Mouse (Mus musculus) left cerebral cortex, postnatal 4 days (tissue): ENCODE results near the gene Morc1. TPM values are rescaled to one million over a fixed set of nuclear protein-coding genes. Genes with fewer than 3 reads are reported as not detected.

Experiments
- DNase-seq: peaks from one replicate; pipeline ENCODE4 v3.0.0-alpha.2; 2022
- intact Hi-C: fragments of 180-260 bp; cut with DNase I; formaldehyde crosslinking; loops from one replicate; pipeline ENCODE4 v1.15.1; 2025
- total RNA-seq, 2 experiments: library from RNA; stranded (reverse); gene quantifications; 2 replicates each; pipeline ENCODE4 v1.2.3; 2021

The Morc1 gene
- under 1 TPM; 0.50 to 0.54 TPM for total RNA-seq

GRCm38 (mm10) chr16:48431027-48431426 lies at the start of gene Morc1:
Morc1 (plus strand) TSS chr16:48431237.
- peak; percentile 4 for DNase-seq
- intact Hi-C loops: no loop called here

GRCm38 (mm10) chr16:48383582-48384257 lies 47.3 kb upstream of the Morc1 start:
- no peak for DNase-seq
- intact Hi-C loops: no loop called here

DNA sequence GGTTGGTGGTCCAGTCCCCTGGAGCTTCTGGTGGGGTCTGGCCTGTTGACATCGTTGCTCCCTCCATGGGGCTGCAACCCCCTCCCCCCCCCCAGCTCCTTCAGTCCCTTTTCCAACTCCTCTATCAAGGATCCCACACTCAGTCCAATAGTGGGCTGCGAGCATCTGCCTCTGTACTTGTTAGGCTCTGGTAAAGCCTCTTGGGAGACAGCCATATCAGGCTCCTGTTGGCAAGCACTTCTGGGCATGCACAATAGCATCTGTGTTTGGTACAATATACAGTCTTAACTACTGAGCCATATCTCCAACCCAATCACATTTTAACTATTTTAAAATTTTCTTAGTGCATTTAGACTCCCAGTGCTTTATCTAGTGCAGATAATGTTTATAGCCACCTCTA lies 44.1 kb upstream of the Morc1 start:
- intact Hi-C loops: no loop called here
- no peak for DNase-seq

- no peak for DNase-seq
- intact Hi-C loops: no loop called here
Measured at GRCm38 (mm10) chr16:48395278-48395677, 35.8 kb upstream of the Morc1 start.

- no peak for DNase-seq
- intact Hi-C loops: no loop called here
Measured at GRCm38 (mm10) chr16:48402963-48403362, 28.1 kb upstream of the Morc1 start.

DNA sequence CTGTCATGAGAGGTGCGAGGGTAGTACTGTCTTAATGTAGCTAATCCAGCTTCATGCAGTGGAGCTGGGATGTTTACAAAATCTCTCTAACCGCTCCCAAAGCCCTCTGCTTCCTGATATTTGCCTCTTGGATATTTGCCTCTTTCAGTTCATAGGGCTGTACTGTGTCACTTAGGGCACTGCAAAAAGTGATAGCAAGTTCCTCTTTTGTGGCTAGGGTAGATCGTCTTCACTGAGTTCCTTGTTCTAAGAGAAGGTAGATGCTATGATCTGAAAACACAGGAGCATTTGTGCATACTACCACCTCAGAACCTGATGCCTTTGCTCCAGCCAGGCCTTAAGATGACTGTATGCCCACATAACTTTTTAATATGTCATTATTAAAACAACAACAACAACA lies 27.6 kb upstream of the Morc1 start:
- DNase-seq: no peak
- intact Hi-C loops: no loop called here

GRCm38 (mm10) chr16:48404009-48404408 lies 27.0 kb upstream of the Morc1 start:
- DNase-seq: no peak
- intact Hi-C loops: no loop called here

DNA sequence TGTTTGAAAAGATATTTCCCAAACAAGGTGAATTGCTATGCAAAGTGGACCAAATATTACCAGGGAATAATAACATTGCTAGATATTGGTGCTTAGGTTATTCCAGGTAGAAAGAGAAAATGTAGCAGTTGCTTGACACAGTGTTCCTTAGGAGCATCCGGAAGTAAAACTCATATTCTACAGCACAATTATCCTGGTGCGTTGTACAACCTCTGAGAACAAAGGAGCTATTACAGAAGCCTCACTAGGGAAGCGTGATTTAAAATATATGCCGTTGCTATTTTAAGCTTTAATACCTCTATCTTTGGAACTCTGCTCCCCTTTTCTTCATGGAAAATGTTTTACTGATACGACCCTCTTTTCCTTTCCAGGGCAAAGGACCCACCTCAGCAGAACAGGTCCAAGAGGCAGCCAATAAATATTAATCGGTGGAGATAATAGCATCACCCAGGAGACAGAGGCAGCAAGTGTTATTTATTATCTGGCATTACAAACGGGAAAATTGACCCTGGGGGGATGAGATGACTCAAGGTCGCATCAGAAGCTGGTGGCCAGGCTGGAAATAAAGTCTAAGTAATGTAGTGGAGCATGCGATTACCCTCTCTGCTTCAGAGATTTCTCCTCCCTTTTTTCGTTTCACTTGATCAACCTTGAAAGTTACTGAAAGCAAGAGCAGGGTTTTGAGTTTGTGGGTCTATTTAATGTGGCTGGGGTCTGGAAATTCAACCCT lies 25.2 kb upstream of the Morc1 start:
- DNase-seq: no peak

DNA sequence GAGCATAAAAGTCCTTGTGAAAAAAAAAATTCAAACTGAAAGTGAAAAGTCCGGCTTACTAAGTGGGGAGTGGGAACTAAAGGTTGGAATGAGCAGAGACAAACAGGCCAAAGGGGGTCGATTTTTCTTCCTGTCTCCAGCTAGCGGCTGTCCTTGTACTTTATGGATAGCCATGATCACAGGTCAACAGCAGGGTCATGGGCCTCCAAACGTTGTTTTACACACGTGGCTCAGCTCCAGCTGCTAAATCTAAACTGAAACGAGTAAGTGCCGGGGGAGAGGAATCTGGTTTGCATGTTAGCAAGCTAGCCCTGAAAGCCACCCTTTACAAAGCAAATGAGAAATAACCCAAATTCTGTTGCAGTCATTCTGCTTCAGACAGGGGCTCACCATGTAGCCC lies 21.5 kb upstream of the Morc1 start:
- intact Hi-C loops: no loop called here
- DNase-seq: no peak

More for the DNA sequence above, 25.2 kb upstream of the Morc1 start:
- intact Hi-C loops: no loop called here

GRCm38 (mm10) chr16:48410125-48410524 lies 20.9 kb upstream of the Morc1 start:
- DNase-seq: no peak
- intact Hi-C loops: no loop called here

- DNase-seq: no peak
- intact Hi-C loops: no loop called here
Measured at GRCm38 (mm10) chr16:48412246-48412645, 18.8 kb upstream of the Morc1 start, which contains the start of gene Gm5485. Gm5485 (minus strand) TSS chr16:48412416.

DNA sequence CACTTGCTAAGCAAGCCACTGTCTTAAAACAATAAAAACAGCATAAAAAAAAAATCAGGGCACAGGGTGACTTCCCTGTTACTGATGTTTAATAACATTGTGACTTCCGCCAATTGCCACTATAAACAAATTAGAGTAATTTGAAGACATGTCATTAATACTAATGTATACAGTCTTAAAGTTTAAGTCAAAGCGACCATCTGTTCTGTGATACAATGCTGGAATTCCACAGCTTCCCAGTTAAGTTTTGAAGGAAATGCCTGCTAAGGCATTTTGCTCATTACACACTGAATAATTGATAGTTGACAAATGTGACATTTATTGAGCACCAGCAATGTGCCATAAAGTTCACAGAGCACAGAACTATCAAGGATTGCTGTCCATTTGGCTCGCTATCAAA lies 12.5 kb upstream of the Morc1 start:
- no peak for DNase-seq
- intact Hi-C loops: no loop called here

- intact Hi-C loops: no loop called here
- no peak for DNase-seq
Measured at GRCm38 (mm10) chr16:48419035-48419434, 12.0 kb upstream of the Morc1 start.

DNA sequence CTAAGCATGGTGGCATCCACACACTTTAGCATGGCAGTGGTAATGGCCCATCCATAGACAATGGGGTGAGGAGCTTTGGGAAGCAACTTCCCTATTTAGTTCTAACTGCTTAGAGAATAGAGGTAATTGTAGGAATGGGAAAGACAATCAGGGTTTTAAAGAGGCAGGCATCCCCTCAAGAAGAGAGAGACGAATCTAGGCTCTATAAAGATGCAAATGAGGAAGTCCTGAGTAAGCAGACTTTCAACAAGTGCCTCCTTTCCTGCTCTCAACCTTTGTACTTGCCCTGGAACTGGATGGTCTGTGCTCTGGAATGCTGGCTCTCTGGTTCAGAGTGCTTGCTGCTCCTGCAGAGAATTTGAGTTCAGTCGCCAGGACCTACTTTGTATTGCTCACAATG lies 8.5 kb upstream of the Morc1 start:
- intact Hi-C loops: no loop called here
- no peak for DNase-seq

DNA sequence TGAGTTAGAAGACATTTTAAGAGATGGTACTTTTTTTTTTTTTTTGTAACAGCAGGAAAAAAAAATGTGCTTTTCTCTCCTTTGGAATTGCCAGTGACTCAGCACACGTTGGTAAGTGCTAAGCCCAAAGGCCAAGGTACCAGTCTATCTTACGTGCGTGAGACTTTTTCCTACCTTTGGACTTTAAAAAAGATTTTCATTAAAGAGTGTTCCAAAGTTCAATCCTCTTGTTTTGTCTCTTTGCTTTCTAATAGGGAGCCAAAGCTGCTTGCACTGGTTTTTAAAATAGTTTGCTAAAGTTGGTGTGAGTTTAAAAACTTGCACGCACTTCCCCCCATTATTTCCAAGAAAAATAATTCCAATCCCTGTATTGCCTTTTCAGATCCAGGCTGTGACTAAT lies 7.0 kb upstream of the Morc1 start:
- intact Hi-C loops: no loop called here
- DNase-seq: no peak

DNA sequence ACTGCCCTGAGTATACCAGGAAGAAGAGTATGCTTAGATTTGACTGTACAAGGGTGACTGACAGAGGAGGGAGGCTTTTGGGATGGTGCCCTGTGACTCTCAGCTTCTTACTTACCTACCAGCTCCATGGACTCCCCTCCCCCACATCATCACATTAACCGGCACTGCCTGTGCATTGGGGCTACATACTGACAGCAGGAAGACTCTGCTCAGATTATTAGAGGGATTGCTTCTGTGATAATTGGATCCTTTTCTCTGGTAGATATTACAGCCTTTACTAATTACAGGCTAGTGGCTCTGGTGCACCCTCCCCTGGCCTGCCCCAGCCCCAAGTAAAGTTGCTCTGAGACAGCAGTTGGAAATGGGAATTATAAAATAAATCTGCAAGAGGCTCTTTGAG lies 1.6 kb upstream of the Morc1 start:
- DNase-seq: no peak
- intact Hi-C loops: no loop called here

DNA sequence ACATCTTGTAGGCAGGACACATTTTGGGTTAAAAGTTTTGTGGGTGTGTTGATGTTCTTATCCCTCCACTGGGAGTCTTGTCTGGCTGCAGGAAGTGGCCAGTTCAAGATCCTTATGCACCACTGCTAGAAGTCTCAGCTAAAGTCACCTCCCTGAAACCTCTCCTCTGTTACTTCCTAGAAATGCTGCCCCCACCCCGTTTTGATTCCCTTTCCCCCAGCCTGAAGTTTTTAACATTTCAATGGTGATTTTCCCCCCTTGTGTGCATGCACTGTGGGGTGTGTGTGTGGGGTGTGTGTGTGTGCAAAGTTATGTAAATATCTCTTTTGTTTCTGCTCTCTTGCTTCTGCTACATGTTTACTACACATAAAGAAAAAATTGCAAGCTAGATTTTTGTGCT lies 4.4 kb downstream of the Morc1 start:
- no peak for DNase-seq
- intact Hi-C loops: no loop called here

GRCm38 (mm10) chr16:48437476-48437875 lies 6.4 kb downstream of the Morc1 start:
- DNase-seq: peak; percentile 64
- intact Hi-C loops: no loop called here

GRCm38 (mm10) chr16:48444589-48444988 lies 13.6 kb downstream of the Morc1 start:
- no peak for DNase-seq
- intact Hi-C loops: no loop called here

DNA sequence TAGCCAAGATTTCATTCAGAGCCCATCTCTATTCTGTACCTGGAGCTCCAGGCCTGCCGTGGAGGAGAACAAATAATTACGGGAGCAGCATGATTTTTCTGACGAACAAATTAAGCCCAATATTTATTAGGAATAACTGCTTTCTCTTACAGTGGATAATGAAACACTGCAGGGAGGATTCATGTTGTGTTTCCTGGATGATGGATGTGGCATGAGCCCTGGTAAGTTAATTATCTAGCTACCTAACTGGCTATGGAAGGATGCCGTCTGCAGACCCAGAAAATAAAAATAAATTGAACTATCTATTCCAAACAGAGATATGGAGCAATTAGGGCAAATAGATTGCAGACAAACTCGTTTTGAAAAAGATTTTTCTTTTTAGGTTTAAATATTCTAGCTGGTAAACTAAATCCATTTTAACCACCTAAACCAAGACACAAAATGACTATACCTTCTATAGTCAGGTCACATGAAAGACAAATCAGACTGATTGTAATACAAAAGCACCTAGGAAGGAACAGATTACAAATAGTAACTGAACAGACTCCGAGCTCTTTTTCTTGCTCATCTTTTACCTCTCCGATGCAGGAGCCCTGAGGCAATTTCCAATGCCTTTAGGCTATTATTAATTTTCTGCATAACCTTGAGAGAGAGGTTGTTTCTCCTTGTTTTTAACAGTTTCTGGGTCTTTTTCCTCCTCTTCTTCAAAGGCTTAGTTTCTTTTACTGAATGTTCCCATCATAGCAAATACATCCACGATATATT lies 15.3 kb downstream of the Morc1 start:
- intact Hi-C loops: no loop called here
- no peak for DNase-seq

- intact Hi-C loops: no loop called here
- no peak for DNase-seq
Measured at GRCm38 (mm10) chr16:48453264-48453663, 22.2 kb downstream of the Morc1 start.

DNA sequence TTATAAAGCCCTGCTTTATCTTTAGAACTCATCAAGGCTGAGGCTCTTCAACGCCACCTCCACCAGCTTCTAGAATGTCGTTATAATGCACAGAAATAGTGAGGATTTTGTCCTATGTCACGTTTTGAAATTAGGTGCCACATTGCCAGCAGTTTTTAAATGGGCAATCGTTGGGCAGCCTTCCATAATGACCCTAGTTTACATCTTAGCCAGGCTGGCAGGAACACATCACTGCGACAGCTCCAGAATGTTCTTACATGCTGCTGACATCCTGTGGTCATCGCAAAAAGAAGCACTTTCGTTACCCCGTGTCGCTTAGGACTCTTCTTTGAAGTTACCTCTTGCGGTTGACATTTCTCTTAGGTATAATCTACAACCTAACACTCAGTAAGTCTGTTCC lies 42.4 kb downstream of the Morc1 start:
- intact Hi-C loops: no loop called here
- no peak for DNase-seq
